Mouse (Mus musculus) erythroid progenitor cell, adult 5-6 weeks (primary cell): ENCODE data around the gene Rnf34. TPM values are rescaled to one million over a fixed set of nuclear protein-coding genes. Genes with fewer than 3 reads are reported as not detected.

ENCODE experiments used
- ATAC-seq: replicated peaks from 2 replicates; pipeline ENCODE4 v1.8.0; 2016; ENCODE audit warnings: moderate number of reproducible peaks, mild to moderate bottlenecking, moderate TSS enrichment, inconsistent platforms; ENCODE audit not compliant: poor library complexity, low FRiP score, severe bottlenecking
- total RNA-seq, 2 experiments: library from RNA; stranded (forward) in 1 of 2; stranded (reverse) in 1 of 2; fragments of 150-400 nt in 1 of 2; fragments of 186-747, 209-891 nt in 1 of 2; gene quantifications; 2 replicates each; pipeline versions ENCODE4 v1.2.3 to v1.2.4; 2015 to 2017; ENCODE audit warnings: low replicate concordance in 2 of 2

The Rnf34 gene
- total RNA-seq, 2 experiments from 2014 or later = 10.4 to 29.3 TPM

DNA sequence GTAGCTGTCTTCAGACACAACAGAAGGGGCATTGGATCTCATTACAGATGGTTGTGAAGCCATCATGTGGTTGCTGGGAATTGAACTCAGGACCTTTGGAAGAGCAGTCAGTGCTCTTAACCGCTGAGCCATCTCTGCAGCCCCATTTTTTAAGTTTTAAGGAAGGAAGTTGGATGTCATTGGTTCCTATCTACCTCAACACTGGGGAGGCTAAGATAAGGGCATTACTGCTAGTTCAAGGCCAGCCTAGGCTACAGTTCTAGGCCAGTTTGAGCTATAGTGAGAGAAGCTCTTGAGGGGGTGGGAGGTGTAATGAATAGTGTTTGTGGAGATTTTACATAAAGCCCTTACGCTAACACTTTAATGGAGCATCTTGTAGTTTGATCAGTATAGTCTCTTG is 13.2 kb downstream of the Rnf34 start:
- no peak for ATAC-seq

DNA sequence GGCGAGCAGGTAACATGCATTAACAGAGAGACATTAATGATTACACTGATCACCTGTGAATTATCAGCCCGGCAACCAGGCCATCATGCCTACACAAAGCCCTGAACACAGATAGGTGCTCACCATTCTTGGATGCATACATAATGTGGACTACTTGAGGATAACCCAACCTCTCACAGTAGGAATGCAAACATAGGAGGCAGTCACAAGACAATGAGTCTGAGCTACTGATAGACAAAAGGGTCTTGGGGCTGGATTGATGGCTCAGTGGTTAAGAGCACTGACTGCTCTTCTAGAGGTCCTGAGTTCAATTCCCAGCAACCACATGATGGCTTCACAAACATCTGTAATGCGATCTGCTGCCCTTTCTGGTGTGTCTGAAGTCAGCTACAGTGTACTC is 22.8 kb downstream of the Rnf34 start:
- no peak for ATAC-seq

GRCm38 (mm10) chr5:122873573-122873972 is 23.7 kb downstream of the Rnf34 start:
- ATAC-seq = no peak

DNA sequence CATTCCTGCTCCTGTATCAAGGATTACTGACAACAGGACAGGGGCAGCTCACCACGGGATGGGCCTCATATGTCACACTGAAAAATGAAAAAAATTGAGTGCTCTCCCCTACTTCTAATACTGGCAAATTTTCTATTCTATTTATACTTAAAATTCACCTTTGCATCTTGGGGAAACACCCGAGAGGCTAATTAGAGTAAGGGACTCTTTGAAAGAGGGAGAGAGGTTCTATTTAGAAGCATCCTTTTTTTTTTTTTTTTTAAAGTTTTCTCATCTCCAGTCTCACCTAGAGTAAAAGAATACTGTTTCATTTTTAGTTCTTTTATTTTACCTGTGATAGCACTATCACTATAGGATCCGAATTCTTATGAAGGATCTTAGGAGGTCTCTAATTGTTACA is 24.5 kb downstream of the Rnf34 start:
- no peak for ATAC-seq

- ATAC-seq = no peak
These were observed 26.8 kb downstream of the Rnf34 start for GRCm38 (mm10) chr5:122876671-122877070.

DNA sequence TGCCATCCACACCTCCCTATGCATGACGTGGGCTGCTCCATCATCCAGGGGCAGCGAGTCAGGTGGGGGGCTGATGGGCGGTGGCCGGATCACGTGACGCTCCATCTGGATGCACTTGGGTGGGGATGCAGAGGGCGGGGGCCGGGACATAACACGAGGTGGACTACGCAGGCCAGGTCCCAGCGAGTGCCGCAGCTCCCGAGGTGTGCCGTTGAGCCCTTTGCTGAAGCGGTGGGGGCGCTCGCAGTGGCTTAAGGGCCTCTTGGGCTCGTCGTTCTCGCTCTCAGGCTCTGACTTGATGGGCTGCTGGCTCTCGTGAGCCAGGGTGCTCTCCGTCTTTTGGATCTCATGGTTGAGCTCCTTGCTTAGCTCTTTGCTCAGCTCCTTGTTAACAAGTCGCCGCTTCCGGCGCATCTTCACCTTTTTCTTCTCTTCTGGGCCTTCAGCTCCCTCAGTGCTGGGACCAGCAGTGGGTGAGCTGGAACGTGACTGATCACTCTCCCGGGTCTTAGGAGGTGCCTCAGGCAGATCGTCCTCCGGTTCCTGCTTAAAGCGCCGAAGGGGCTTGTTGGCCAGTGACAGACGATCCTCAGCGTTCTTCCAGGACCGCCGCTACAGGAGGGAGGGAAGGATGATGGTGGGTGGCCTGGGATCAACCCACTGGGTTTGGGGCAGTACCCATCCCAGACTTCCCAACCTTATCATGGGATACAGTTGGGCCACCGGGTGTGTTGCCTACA is 30.6 kb downstream of the Rnf34 start:
- no peak for ATAC-seq

- ATAC-seq = peak; percentile 83
These were observed 31.5 kb downstream of the Rnf34 start for GRCm38 (mm10) chr5:122881313-122881712.

- no peak for ATAC-seq
These were observed 32.6 kb downstream of the Rnf34 start for GRCm38 (mm10) chr5:122882256-122883050.

DNA sequence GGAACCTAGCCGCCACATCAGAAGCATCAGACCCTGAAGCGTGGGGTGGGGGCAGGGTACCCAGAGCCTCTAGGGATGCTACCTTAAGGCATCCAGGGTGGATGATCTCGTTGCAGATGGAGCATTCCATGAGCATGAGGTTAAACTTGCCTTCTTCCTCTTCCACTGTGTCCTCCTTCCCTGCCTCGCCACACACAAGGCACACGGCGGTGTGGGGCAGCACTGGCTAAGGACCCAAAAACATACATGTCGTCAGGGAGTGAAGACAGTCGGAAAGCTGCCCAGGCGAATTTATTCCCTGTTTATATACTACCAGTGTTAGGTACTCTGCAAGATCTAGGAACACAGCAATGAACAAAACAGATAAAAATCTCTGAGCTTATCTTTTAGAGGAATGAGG is 33.4 kb downstream of the Rnf34 start:
- no peak for ATAC-seq

GRCm38 (mm10) chr5:122883652-122884235 is 33.9 kb downstream of the Rnf34 start:
- ATAC-seq = no peak

- no peak for ATAC-seq
These were observed 34.9 kb downstream of the Rnf34 start for GRCm38 (mm10) chr5:122884594-122885348.

- ATAC-seq = no peak
These were observed 37.2 kb downstream of the Rnf34 start for GRCm38 (mm10) chr5:122887033-122887432.

DNA sequence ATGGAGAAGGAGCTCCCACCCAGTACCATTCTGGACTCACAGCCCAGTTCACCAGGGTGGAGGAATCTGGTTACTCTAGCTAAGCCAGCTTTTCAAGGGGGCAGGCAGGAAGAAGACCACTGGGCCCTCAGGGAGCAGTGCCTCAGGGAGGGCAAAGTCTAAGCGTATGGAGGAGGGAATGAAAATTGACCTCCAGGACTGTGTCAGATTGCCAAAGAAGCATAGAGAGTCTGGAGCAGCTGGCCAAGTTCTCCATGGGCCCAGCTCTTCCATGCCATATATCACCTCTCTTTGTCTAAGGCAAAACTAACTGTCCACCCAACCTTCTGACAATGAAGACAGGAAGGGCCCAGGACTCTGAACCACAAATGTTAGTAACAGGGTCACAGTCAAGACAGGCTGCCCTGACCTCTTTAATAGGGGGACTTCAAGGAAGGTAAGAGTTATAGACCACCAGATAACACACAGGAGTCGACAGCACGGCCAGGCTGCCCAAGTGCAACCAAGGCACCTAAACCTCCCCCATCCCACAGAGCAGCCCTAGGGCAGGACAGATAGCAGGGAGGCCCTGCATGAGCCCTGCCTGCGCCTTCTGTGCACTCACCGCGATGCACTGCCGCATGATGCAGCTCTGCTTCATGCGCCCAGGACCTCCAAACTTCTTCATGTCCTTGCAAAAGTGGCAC is 38.2 kb downstream of the Rnf34 start:
- ATAC-seq = no peak

- no peak for ATAC-seq
These were observed 38.9 kb downstream of the Rnf34 start for GRCm38 (mm10) chr5:122888612-122889214.

GRCm38 (mm10) chr5:122890396-122890795 is 40.5 kb downstream of the Rnf34 start:
- ATAC-seq = no peak

GRCm38 (mm10) chr5:122893270-122893669 is 43.4 kb downstream of the Rnf34 start:
- ATAC-seq = no peak

GRCm38 (mm10) chr5:122894007-122894637 is 44.3 kb downstream of the Rnf34 start:
- peak; percentile 73 for ATAC-seq

DNA sequence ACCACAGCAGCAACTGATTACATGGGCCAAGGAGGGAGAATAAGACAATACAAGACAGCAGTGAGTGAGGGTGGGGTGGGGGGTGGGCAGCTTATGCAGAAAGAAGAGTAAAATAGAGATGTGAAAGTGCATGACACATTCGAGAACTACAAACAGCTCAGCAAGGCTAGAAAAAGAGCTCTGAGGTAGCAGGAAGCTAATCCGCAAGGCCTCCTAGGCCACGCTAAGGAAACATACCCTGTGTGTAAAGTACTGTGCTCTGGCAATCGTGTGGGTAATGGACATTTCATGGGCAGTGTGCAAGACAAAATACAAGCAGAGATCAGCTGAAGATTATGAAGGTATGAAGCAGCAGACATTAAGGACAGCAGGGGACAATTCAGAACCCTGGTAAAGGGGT is 45.0 kb downstream of the Rnf34 start:
- no peak for ATAC-seq

DNA sequence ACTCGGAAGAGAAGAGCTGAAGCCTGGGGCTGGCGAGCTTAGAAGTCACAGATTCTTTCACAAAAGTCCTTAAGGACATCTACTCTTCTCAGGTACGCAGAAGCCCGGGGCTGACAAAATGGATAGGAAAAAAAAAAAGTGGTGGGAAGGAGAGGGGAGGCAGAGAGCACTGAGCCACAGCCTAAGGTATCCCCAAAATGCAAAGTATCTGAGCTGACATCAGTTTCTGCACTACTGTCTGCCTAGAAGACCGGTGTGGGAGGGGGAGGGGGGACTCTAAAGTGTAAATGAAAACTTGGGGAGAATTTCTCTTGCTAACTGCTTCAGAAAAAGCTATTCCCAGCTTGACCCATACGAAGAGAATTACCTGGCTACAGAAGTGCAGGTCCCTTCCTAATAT is 48.3 kb downstream of the Rnf34 start:
- ATAC-seq = no peak
